Mouse (Mus musculus) intestine, embryonic 16.5 days (tissue): ENCODE measurements around the gene Mprip. TPM values are rescaled to one million over a fixed set of nuclear protein-coding genes. Genes with fewer than 3 reads are reported as not detected.

Source experiments
- ATAC-seq: fragments of 200-750 bp; cut with Nextera tagmentation; 2 replicates; pipeline ENCODE4 v1.8.0; 2017; ENCODE audit warnings: moderate TSS enrichment, moderate library complexity
- H3K27ac ChIP-seq: fragments of 300-500 bp; sonication (generic); 2 replicates; pipeline ENCODE4 v1.5.1; 2014; ENCODE audit warnings: mild to moderate bottlenecking, low read length
- H3K27me3 ChIP-seq: fragments of 300-500 bp; sonication (generic); replicated peaks from 2 replicates; pipeline ENCODE4 v1.6.1; 2014; ENCODE audit warnings: low read length, control low read depth, mixed read lengths; ENCODE audit not compliant: control insufficient read depth, insufficient read depth
- H3K36me3 ChIP-seq: fragments of 300-500 bp; sonication (generic); 2 replicates; pipeline ENCODE4 v1.6.1; 2014; ENCODE audit warnings: low read length, control low read depth; ENCODE audit not compliant: control insufficient read depth, insufficient read depth
- H3K4me1 ChIP-seq: fragments of 300-500 bp; sonication (generic); 2 replicates; pipeline ENCODE4 v1.6.1; 2014; ENCODE audit warnings: low read length, control low read depth, mixed read lengths; ENCODE audit not compliant: control insufficient read depth, insufficient read depth
- H3K4me2 ChIP-seq: fragments of 300-500 bp; sonication (generic); 2 replicates; pipeline ENCODE4 v1.6.1; 2014; ENCODE audit warnings: low read depth, low read length, control low read depth
- H3K4me3 ChIP-seq: fragments of 300-500 bp; sonication (generic); 2 replicates; pipeline ENCODE4 v1.5.1; 2014; ENCODE audit warnings: mild to moderate bottlenecking, low read length
- H3K9ac ChIP-seq: fragments of 300-500 bp; sonication (generic); 2 replicates; pipeline ENCODE4 v1.6.1; 2014; ENCODE audit warnings: low read depth, low read length
- H3K9me3 ChIP-seq: fragments of 300-500 bp; sonication (generic); 2 replicates; pipeline ENCODE4 v1.6.1; 2016; ENCODE audit warnings: low read length, control low read depth; ENCODE audit not compliant: control insufficient read depth
- WGBS: fragments of 180-500 bp; shearing (Covaris S2); extraction: QIAGEN DNeasy Blood & Tissue Kit; methylation state at CpG from one replicate; pipeline ENCODE4 v1.1.7; 2014; 5-methylcytosine and 5-hydroxymethylcytosine counted together
- polyA plus RNA-seq: library from polyadenylated mRNA; unstranded; fragments of >200 nt; fragmentation: Nextera tagmentation; extraction: Ambion mirVana; gene quantifications from 2 replicates; pipeline ENCODE4 v1.2.1, GENCODE M21; 2015

Gene Mprip
- polyA plus RNA-seq, 1 experiment from 2014 or later = 25.2 TPM

- Histone ChIP-seq H3K9ac (no peak overlapping the region), H3K27me3 (no peaks in the 10 kb centered on the region), H3K4me2 (no peak overlapping the region), H3K9me3 (no peaks in the 10 kb centered on the region), H3K4me3 (no peak overlapping the region), H3K27ac (no peak overlapping the region), H3K36me3 (no peaks in the 10 kb centered on the region), H3K4me1 (no peaks in the 10 kb centered on the region)
- ATAC-seq = no peak
- WGBS = 30% methylated on average over 5 of the region's 5 CpGs
These were observed 28.1 kb upstream of the Mprip start for GRCm38 (mm10) chr11:59633037-59633436.

GRCm38 (mm10) chr11:59634001-59634660 lies 27.0 kb upstream of the Mprip start:
- Histone ChIP-seq H3K36me3 (no peaks in the 10 kb centered on the region), H3K4me1 (no peaks in the 10 kb centered on the region), H3K27me3 (no peaks in the 10 kb centered on the region), H3K4me3 (no peak overlapping the region), H3K27ac (no peak overlapping the region), H3K9me3 (no peaks in the 10 kb centered on the region), H3K4me2 (no peak overlapping the region), H3K9ac (no peak overlapping the region)
- 68% methylated on average over 7 of the region's 7 CpGs for WGBS
- ATAC-seq = no peak

GRCm38 (mm10) chr11:59635251-59635795 lies 25.8 kb upstream of the Mprip start:
- Histone ChIP-seq H3K27me3 (no peaks in the 10 kb centered on the region), H3K36me3 (no peaks in the 10 kb centered on the region), H3K4me2 (no peak overlapping the region), H3K9me3 (no peaks in the 10 kb centered on the region), H3K4me3 (no peak overlapping the region), H3K4me1 (no peaks in the 10 kb centered on the region), H3K27ac (no peak overlapping the region), H3K9ac (no peak overlapping the region)
- no peak for ATAC-seq
- WGBS = 70% methylated on average over 9 of the region's 9 CpGs

- H3K27me3 ChIP-seq = no peaks in the 10 kb centered on the region
- H3K9ac ChIP-seq = no peak overlapping the region
- WGBS = 78% methylated on average over 12 of the region's 12 CpGs
- H3K36me3 ChIP-seq = no peaks in the 10 kb centered on the region
- H3K27ac ChIP-seq = no peak overlapping the region
- ATAC-seq = no peak
- H3K9me3 ChIP-seq = no peaks in the 10 kb centered on the region
- H3K4me3 ChIP-seq = no peak overlapping the region
- no peak overlapping the region for H3K4me2 ChIP-seq
- H3K4me1 ChIP-seq = no peaks in the 10 kb centered on the region
These were observed 25.0 kb upstream of the Mprip start for GRCm38 (mm10) chr11:59635821-59636694.

- Histone ChIP-seq H3K4me3 (no peak overlapping the region), H3K27ac (no peak overlapping the region), H3K4me1 (no peaks in the 10 kb centered on the region), H3K36me3 (no peaks in the 10 kb centered on the region), H3K4me2 (no peak overlapping the region), H3K9ac (no peak overlapping the region), H3K27me3 (no peaks in the 10 kb centered on the region), H3K9me3 (no peaks in the 10 kb centered on the region)
- no peak for ATAC-seq
- WGBS = 67% methylated on average over 7 of the region's 7 CpGs
These were observed 24.2 kb upstream of the Mprip start for GRCm38 (mm10) chr11:59636695-59637414.

GRCm38 (mm10) chr11:59639957-59640643 lies 21.0 kb upstream of the Mprip start:
- no peak for ATAC-seq
- H3K36me3 ChIP-seq = no peaks in the 10 kb centered on the region
- H3K9ac ChIP-seq = no peak overlapping the region
- H3K4me3 ChIP-seq = no peak overlapping the region
- no peak overlapping the region for H3K27ac ChIP-seq
- H3K4me1 ChIP-seq = no peaks in the 10 kb centered on the region
- no peak overlapping the region for H3K4me2 ChIP-seq
- H3K27me3 ChIP-seq = no peaks in the 10 kb centered on the region
- no peaks in the 10 kb centered on the region for H3K9me3 ChIP-seq
- WGBS = 56% methylated on average over 4 of the region's 4 CpGs

- 65% methylated on average over 5 of the region's 5 CpGs for WGBS
- H3K27ac ChIP-seq = no peak overlapping the region
- no peaks in the 10 kb centered on the region for H3K27me3 ChIP-seq
- no peaks in the 10 kb centered on the region for H3K9me3 ChIP-seq
- H3K4me3 ChIP-seq = no peak overlapping the region
- ATAC-seq = no peak
- no peaks in the 10 kb centered on the region for H3K4me1 ChIP-seq
- H3K4me2 ChIP-seq = no peak overlapping the region
- H3K36me3 ChIP-seq = no peaks in the 10 kb centered on the region
- H3K9ac ChIP-seq = no peak overlapping the region
These were observed 19.9 kb upstream of the Mprip start for GRCm38 (mm10) chr11:59641227-59641626.

- 87% methylated on average over 8 of the region's 8 CpGs for WGBS
- H3K4me3 ChIP-seq = no peak overlapping the region
- no peaks in the 10 kb centered on the region for H3K36me3 ChIP-seq
- H3K4me2 ChIP-seq = no peak overlapping the region
- no peak for ATAC-seq
- no peak overlapping the region for H3K27ac ChIP-seq
- H3K27me3 ChIP-seq = no peaks in the 10 kb centered on the region
- no peaks in the 10 kb centered on the region for H3K9me3 ChIP-seq
- H3K4me1 ChIP-seq = no peaks in the 10 kb centered on the region
- H3K9ac ChIP-seq = no peak overlapping the region
These were observed 18.7 kb upstream of the Mprip start for GRCm38 (mm10) chr11:59642420-59642819.

- Histone ChIP-seq H3K4me3 (no peak overlapping the region), H3K4me1 (no peaks in the 10 kb centered on the region), H3K27me3 (no peaks in the 10 kb centered on the region), H3K4me2 (no peak overlapping the region), H3K27ac (no peak overlapping the region), H3K9me3 (no peaks in the 10 kb centered on the region), H3K36me3 (no peaks in the 10 kb centered on the region), H3K9ac (no peak overlapping the region)
- ATAC-seq = no peak
- WGBS = 49% methylated on average over 7 of the region's 7 CpGs
These were observed 16.1 kb upstream of the Mprip start for GRCm38 (mm10) chr11:59645036-59645435.
